Mouse (Mus musculus): ENCODE results near the gene Socs7. TPM values are rescaled to one million over a fixed set of nuclear protein-coding genes. Genes with fewer than 3 reads are reported as not detected.

The Socs7 gene
- polyA plus RNA-seq, 1 experiment from 2014 or later = 3.2 TPM

DNA sequence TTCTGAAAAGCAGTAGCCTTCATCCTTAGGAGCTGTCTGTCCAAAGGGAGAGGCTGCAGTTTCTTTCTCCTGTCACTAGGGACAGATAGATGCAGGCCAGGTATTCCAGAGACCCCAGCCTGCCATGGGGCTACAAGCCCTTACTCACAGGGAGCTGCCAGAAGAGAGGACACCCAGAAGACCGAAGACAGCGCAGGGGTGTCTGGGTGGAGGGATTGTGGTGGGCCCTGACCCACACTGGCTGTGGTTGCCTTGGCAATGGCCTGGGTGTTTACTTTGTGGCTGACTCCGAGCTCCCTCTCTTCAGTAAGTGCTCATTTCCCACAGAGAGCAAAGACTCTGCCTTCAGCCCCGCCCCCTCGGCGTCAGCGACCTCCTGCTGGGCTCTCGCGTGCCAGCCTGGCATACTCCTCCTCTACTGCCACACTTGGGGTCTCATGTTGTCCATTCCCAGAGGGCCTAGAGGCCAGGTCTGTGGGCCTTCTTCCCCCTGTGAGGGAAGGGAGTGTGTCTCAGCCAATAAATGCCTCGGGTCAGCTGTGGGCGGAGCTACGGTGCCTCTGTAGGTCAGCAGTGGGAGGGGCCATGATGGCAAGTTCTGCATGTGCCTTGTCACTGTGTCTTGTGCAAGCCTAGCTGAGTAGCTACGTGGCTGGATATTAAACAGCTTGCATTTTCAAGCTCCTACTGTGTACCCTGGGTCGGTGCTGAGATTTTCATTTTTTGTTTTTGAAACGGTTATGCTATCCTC lies 72.5 kb downstream of the Socs7 start:
- 3% methylated on average over 15 of the region's 15 CpGs for WGBS
- Histone ChIP-seq H3K27ac (ENCODE audit: low read depth, low read length) (peak overlapping the region; percentile 24; the same call in 1 of the 2 replicates), H3K9ac (ENCODE audit: low read length) (no peak overlapping the region), H3K4me1 (ENCODE audit: control insufficient read depth, insufficient read depth, low read length) (peaks cover 18% of the 10 kb centered on the region), H3K27me3 (ENCODE audit: control insufficient read depth, insufficient read depth, low read length) (peaks cover 6% of the 10 kb centered on the region), H3K4me3 (ENCODE audit: low read depth, low read length) (peak overlapping the region; percentile 22), H3K9me3 (ENCODE audit: control insufficient read depth, low read length) (no peaks in the 10 kb centered on the region), H3K36me3 (ENCODE audit: control insufficient read depth, insufficient read depth, low read length) (no peaks in the 10 kb centered on the region), H3K4me2 (ENCODE audit: low read depth) (peak overlapping the region; percentile 38)
- ATAC-seq (ENCODE audit: insufficient read depth, low FRiP score, low TSS enrichment) (peak; percentile 55), DNase-seq (ENCODE audit: low spot score) (peak; percentile 84)

- ATAC-seq (ENCODE audit: insufficient read depth, low FRiP score, low TSS enrichment) = no peak
Measured at GRCm38 (mm10) chr11:97435808-97436491, 73.6 kb downstream of the Socs7 start.

GRCm38 (mm10) chr11:97437745-97438144 lies 75.4 kb downstream of the Socs7 start:
- 3% methylated on average over 5 of the region's 5 CpGs for WGBS
- no peak overlapping the region for H3K4me3 ChIP-seq (ENCODE audit: low read depth, low read length)
- ATAC-seq (ENCODE audit: insufficient read depth, low FRiP score, low TSS enrichment) (no peak), DNase-seq (ENCODE audit: low spot score) (peak; percentile 48)
- H3K4me2 ChIP-seq (ENCODE audit: low read depth) = no peak overlapping the region
- no peaks in the 10 kb centered on the region for H3K36me3 ChIP-seq (ENCODE audit: control insufficient read depth, insufficient read depth, low read length)
- H3K9ac ChIP-seq (ENCODE audit: low read length) = no peak overlapping the region
- H3K4me1 ChIP-seq (ENCODE audit: control insufficient read depth, insufficient read depth, low read length) = peaks cover 25% of the 10 kb centered on the region
- H3K9me3 ChIP-seq (ENCODE audit: control insufficient read depth, low read length) = no peaks in the 10 kb centered on the region
- no peak overlapping the region; the same call in 1 of the 2 replicates for H3K27ac ChIP-seq (ENCODE audit: low read depth, low read length)
- peaks cover 26% of the 10 kb centered on the region for H3K27me3 ChIP-seq (ENCODE audit: control insufficient read depth, insufficient read depth, low read length)

More at GRCm38 (mm10) chr11:97435808-97436491, 73.6 kb downstream of the Socs7 start:
- no peak overlapping the region; the same call in 1 of the 2 replicates for H3K9ac ChIP-seq (ENCODE audit: low read length)
- H3K4me1 ChIP-seq (ENCODE audit: control insufficient read depth, insufficient read depth, low read length) = peaks cover 22% of the 10 kb centered on the region
- DNase-seq (ENCODE audit: low spot score) = no peak
- no peak overlapping the region for H3K4me3 ChIP-seq (ENCODE audit: low read depth, low read length)
- no peak overlapping the region for H3K27ac ChIP-seq (ENCODE audit: low read depth, low read length)
- H3K36me3 ChIP-seq (ENCODE audit: control insufficient read depth, insufficient read depth, low read length) = no peaks in the 10 kb centered on the region
- H3K9me3 ChIP-seq (ENCODE audit: control insufficient read depth, low read length) = no peaks in the 10 kb centered on the region
- peaks cover 17% of the 10 kb centered on the region for H3K27me3 ChIP-seq (ENCODE audit: control insufficient read depth, insufficient read depth, low read length)
- WGBS = 56% methylated on average over 12 of the region's 13 CpGs
- H3K4me2 ChIP-seq (ENCODE audit: low read depth) = no peak overlapping the region

- no peak overlapping the region for H3K4me2 ChIP-seq (ENCODE audit: low read depth)
- 55% methylated on average over 9 of the region's 9 CpGs for WGBS
- no peak overlapping the region for H3K9ac ChIP-seq (ENCODE audit: low read length)
- no peak for DNase-seq (ENCODE audit: low spot score)
- no peaks in the 10 kb centered on the region for H3K9me3 ChIP-seq (ENCODE audit: control insufficient read depth, low read length)
- H3K4me1 ChIP-seq (ENCODE audit: control insufficient read depth, insufficient read depth, low read length) = peaks cover 25% of the 10 kb centered on the region
- ATAC-seq (ENCODE audit: insufficient read depth, low FRiP score, low TSS enrichment) = no peak
- no peak overlapping the region for H3K4me3 ChIP-seq (ENCODE audit: low read depth, low read length)
- H3K36me3 ChIP-seq (ENCODE audit: control insufficient read depth, insufficient read depth, low read length) = no peaks in the 10 kb centered on the region
- no peak overlapping the region for H3K27ac ChIP-seq (ENCODE audit: low read depth, low read length)
- peaks cover 26% of the 10 kb centered on the region for H3K27me3 ChIP-seq (ENCODE audit: control insufficient read depth, insufficient read depth, low read length)
Measured at GRCm38 (mm10) chr11:97438868-97439267, 76.5 kb downstream of the Socs7 start.

- Histone ChIP-seq H3K9me3 (ENCODE audit: control insufficient read depth, low read length) (no peaks in the 10 kb centered on the region), H3K27ac (ENCODE audit: low read depth, low read length) (no peak overlapping the region), H3K9ac (ENCODE audit: low read length) (peak overlapping the region; percentile 51), H3K27me3 (ENCODE audit: control insufficient read depth, insufficient read depth, low read length) (peaks cover 26% of the 10 kb centered on the region), H3K4me2 (ENCODE audit: low read depth) (peak overlapping the region; percentile 49), H3K4me1 (ENCODE audit: control insufficient read depth, insufficient read depth, low read length) (peaks cover 21% of the 10 kb centered on the region), H3K36me3 (ENCODE audit: control insufficient read depth, insufficient read depth, low read length) (no peaks in the 10 kb centered on the region), H3K4me3 (ENCODE audit: low read depth, low read length) (peak overlapping the region; percentile 37)
- no peak for DNase-seq (ENCODE audit: low spot score)
- 5% methylated on average over 33 of the region's 37 CpGs for WGBS
- ATAC-seq (ENCODE audit: insufficient read depth, low FRiP score, low TSS enrichment) = no peak
Measured at GRCm38 (mm10) chr11:97439935-97440334, 77.6 kb downstream of the Socs7 start.

DNA sequence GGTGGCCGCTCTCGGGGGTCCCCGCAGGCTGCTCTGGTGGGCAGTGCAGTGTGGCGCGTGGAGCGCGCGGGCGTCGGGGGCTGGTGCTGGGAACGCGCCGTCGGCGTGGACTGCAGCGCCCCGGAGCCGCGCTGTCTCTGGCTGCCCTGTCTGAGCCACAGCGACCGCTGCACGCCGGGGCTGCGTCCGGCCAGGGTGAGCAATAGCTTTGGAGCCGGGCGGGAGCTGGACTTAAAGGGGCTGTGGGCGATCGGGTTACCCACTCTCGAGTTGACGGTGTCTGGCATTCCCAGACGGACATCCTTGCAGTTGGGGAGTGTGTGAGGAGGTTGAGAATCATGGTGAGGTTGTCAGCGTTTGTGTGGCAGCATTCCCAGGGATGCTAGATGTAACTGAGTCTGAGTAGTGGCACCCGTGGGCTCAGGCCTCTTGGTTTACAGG lies 78.1 kb downstream of the Socs7 start:
- peak; percentile 48 for DNase-seq (ENCODE audit: low spot score)
- peaks cover 16% of the 10 kb centered on the region for H3K4me1 ChIP-seq (ENCODE audit: control insufficient read depth, insufficient read depth, low read length)
- H3K27me3 ChIP-seq (ENCODE audit: control insufficient read depth, insufficient read depth, low read length) = peaks cover 26% of the 10 kb centered on the region

DNA sequence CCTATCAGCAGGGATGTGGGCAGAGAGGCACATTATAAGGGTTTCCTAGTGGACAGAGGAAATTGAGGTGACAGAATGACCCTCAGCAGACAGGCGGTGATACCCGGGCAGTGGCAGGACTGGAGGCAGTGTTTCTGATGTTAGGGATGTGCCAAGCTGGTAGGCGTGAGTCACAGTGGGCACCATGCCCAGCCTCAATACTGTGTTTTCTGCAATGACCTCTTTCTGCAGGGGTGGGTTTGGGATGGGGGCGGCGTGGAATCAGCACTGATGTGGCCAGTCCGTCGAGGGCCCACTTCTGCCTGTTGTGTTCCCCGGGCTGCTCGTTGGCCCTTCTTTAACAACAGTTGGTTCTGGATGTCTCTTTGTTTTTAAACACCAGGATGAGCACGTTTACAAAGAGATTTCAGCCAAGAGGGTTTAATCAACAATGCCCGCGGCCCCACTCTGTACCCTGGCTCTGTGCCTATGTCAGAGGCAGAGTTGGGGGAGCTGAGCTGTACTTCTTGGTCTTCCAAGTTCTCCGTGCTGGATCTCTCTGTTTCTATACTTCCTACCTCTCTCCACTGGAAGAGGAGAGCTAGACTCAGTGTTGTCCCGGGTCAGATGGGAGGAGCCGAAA lies 78.8 kb downstream of the Socs7 start:
- Histone ChIP-seq H3K27me3 (ENCODE audit: control insufficient read depth, insufficient read depth, low read length) (peaks cover 26% of the 10 kb centered on the region), H3K4me1 (ENCODE audit: control insufficient read depth, insufficient read depth, low read length) (peaks cover 16% of the 10 kb centered on the region), H3K27ac (ENCODE audit: low read depth, low read length) (no peak overlapping the region), H3K4me2 (ENCODE audit: low read depth) (peak overlapping the region; percentile 49; the same call in 1 of the 2 replicates), H3K9me3 (ENCODE audit: control insufficient read depth, low read length) (no peaks in the 10 kb centered on the region), H3K4me3 (ENCODE audit: low read depth, low read length) (peak overlapping the region; percentile 37; the same call in 1 of the 2 replicates), H3K36me3 (ENCODE audit: control insufficient read depth, insufficient read depth, low read length) (0 out of 2 replicates have a peak, but pooled peaks cover 2% of the 10 kb centered on the region), H3K9ac (ENCODE audit: low read length) (no peak overlapping the region)
- WGBS = 64% methylated on average over 15 of the region's 15 CpGs
- ATAC-seq (ENCODE audit: insufficient read depth, low FRiP score, low TSS enrichment) = no peak
- no peak for DNase-seq (ENCODE audit: low spot score)

More for the DNA sequence above, 78.1 kb downstream of the Socs7 start:
- peak overlapping the region; percentile 51 for H3K9ac ChIP-seq (ENCODE audit: low read length)
- H3K9me3 ChIP-seq (ENCODE audit: control insufficient read depth, low read length) = no peaks in the 10 kb centered on the region
- no peak overlapping the region for H3K27ac ChIP-seq (ENCODE audit: low read depth, low read length)
- H3K4me2 ChIP-seq (ENCODE audit: low read depth) = peak overlapping the region; percentile 49
- ATAC-seq (ENCODE audit: insufficient read depth, low FRiP score, low TSS enrichment) = no peak
- peak overlapping the region; percentile 37 for H3K4me3 ChIP-seq (ENCODE audit: low read depth, low read length)
- 3% methylated on average over 34 of the region's 34 CpGs for WGBS
- 0 out of 2 replicates have a peak, but pooled peaks cover 2% of the 10 kb centered on the region for H3K36me3 ChIP-seq (ENCODE audit: control insufficient read depth, insufficient read depth, low read length)

DNA sequence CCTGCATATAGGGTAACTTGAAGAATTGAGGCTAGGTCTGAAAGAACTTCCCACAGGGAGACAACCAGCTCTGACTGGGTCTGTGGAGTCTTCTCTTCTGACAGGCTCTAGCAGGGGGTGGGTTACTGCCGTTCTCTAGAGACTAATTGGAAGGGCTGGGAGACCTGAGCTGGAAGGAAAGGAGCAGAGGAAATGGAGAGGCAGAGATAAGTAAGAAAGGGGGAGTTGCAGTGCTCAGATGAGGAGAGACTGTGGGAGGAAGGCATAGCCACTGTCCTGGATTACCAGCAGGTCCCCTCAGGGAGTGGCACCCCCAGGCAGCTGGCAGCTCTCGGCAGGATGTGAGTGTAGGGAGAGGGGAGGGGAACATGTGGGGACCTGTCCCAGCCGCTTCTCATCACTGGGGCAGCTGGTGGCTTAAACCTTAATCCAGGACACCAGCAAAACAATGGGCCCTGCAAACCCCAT lies 79.3 kb downstream of the Socs7 start:
- H3K27me3 ChIP-seq (ENCODE audit: control insufficient read depth, insufficient read depth, low read length) = peaks cover 26% of the 10 kb centered on the region
- 0 out of 2 replicates have a peak, but pooled peaks cover 2% of the 10 kb centered on the region for H3K36me3 ChIP-seq (ENCODE audit: control insufficient read depth, insufficient read depth, low read length)
- H3K4me1 ChIP-seq (ENCODE audit: control insufficient read depth, insufficient read depth, low read length) = peaks cover 16% of the 10 kb centered on the region
- peak overlapping the region; percentile 17 for H3K4me2 ChIP-seq (ENCODE audit: low read depth)
- H3K4me3 ChIP-seq (ENCODE audit: low read depth, low read length) = no peak overlapping the region
- H3K27ac ChIP-seq (ENCODE audit: low read depth, low read length) = no peak overlapping the region
- ATAC-seq (ENCODE audit: insufficient read depth, low FRiP score, low TSS enrichment) (no peak), DNase-seq (ENCODE audit: low spot score) (no peak)
- H3K9ac ChIP-seq (ENCODE audit: low read length) = no peak overlapping the region
- H3K9me3 ChIP-seq (ENCODE audit: control insufficient read depth, low read length) = no peaks in the 10 kb centered on the region
- 18% methylated on average over 3 of the region's 3 CpGs for WGBS
